Mouse (Mus musculus) embryonic facial prominence, embryonic 15.5 days (tissue): ENCODE measurements around the gene Npsr1. TPM values are rescaled to one million over a fixed set of nuclear protein-coding genes. Genes with fewer than 3 reads are reported as not detected.

Experiments used
- ATAC-seq: fragments of 200-750 bp; cut with Nextera tagmentation; 2 replicates; pipeline ENCODE4 v1.8.0; 2017; ENCODE audit warnings: low read depth, moderate TSS enrichment; ENCODE audit not compliant: insufficient number of reproducible peaks, low FRiP score, low TSS enrichment
- H3K27ac ChIP-seq: fragments of 300-500 bp; sonication (generic); replicated peaks from 2 replicates; pipeline ENCODE4 v1.5.1; 2015; ENCODE audit warnings: mild to moderate bottlenecking, inconsistent platforms
- H3K27me3 ChIP-seq: fragments of 300-500 bp; sonication (generic); 2 replicates; pipeline ENCODE4 v1.6.1; 2015; ENCODE audit warnings: inconsistent platforms
- H3K36me3 ChIP-seq: fragments of 300-500 bp; sonication (generic); 2 replicates; pipeline ENCODE4 v1.6.1; 2015; ENCODE audit warnings: mild to moderate bottlenecking, inconsistent platforms
- H3K4me1 ChIP-seq: fragments of 300-500 bp; sonication (generic); 2 replicates; pipeline ENCODE4 v1.6.1; 2015; ENCODE audit warnings: inconsistent platforms
- H3K4me2 ChIP-seq: fragments of 300-500 bp; sonication (generic); replicated peaks from 2 replicates; pipeline ENCODE4 v1.6.1; 2015; ENCODE audit warnings: mild to moderate bottlenecking, inconsistent platforms
- H3K4me3 ChIP-seq: fragments of 300-500 bp; sonication (generic); replicated peaks from 2 replicates; pipeline ENCODE4 v1.5.1; 2015; ENCODE audit warnings: mild to moderate bottlenecking, inconsistent platforms
- H3K9ac ChIP-seq: fragments of 300-500 bp; sonication (generic); 2 replicates; pipeline ENCODE4 v1.6.1; 2015; ENCODE audit warnings: inconsistent platforms
- H3K9me3 ChIP-seq: fragments of 300-500 bp; sonication (generic); replicated peaks from 2 replicates; pipeline ENCODE4 v1.6.1; 2016; ENCODE audit warnings: inconsistent platforms
- WGBS: fragments of 180-500 bp; shearing (Covaris S2); methylation state at CpG from one replicate; pipeline ENCODE4 v1.1.7; 2015; 5-methylcytosine and 5-hydroxymethylcytosine counted together
- polyA plus RNA-seq: library from polyadenylated mRNA; unstranded; fragments of >200 nt; fragmentation: Nextera tagmentation; extraction: Ambion mirVana; gene quantifications from 2 replicates; pipeline ENCODE4 v1.2.1, GENCODE M21; 2015

Gene Npsr1
- polyA plus RNA-seq, 1 experiment from 2014 or later = not detected

- no peak for ATAC-seq
- Histone ChIP-seq H3K4me1 (no peaks in the 10 kb centered on the region), H3K27me3 (no peaks in the 10 kb centered on the region), H3K36me3 (no peaks in the 10 kb centered on the region), H3K27ac (no peak overlapping the region), H3K4me2 (no peak overlapping the region), H3K4me3 (no peak overlapping the region), H3K9ac (no peak overlapping the region), H3K9me3 (no peaks in the 10 kb centered on the region)
- WGBS = 58% methylated on average over 1 of the region's 1 CpGs
Measured at GRCm38 (mm10) chr9:24157208-24157607, 59.4 kb downstream of the Npsr1 start.

DNA sequence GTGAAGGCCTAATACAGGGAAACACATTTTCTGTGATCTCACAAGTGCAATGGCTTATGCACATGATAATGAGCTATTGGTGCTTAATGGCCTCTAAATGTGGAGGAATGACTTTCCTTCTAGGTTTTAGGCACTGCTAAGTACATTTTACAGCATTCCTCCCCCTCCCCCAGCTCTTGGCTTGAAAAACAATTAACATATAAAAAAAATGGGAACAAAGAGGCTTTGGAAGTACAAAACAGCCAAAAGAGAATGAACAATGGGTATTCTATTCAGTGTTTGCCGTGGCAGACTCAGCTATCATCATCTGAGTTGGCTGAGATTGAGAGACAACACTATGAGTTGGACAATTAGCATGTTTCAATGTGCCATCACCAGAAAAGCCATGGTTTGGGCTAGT lies 62.6 kb downstream of the Npsr1 start:
- ATAC-seq = no peak

DNA sequence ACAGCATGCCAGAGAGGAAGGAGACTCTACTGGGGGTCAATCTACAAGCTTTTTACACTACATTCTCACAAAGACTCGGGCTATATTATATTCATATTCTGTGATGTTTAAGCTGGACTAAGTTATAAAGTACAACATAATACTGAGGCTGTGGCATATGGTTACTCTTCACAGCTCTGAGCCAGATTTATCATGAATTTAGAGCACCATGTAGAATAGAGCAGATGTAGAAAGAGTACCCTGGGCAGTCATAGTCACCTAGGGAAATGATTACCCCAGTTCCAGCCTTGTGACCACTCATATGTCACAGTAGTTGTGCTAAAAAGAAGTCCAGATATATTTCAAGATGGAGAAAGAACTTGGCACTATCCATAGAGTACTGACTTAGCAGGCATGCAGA lies 70.7 kb downstream of the Npsr1 start:
- 76% methylated on average over 1 of the region's 1 CpGs for WGBS

More for the DNA sequence above, 62.6 kb downstream of the Npsr1 start:
- H3K4me2 ChIP-seq = no peak overlapping the region
- WGBS = 34% methylated on average over 1 of the region's 1 CpGs
- no peak overlapping the region for H3K4me3 ChIP-seq
- no peak overlapping the region for H3K9ac ChIP-seq
- H3K9me3 ChIP-seq = no peaks in the 10 kb centered on the region
- no peaks in the 10 kb centered on the region for H3K27me3 ChIP-seq
- no peaks in the 10 kb centered on the region for H3K36me3 ChIP-seq
- H3K27ac ChIP-seq = no peak overlapping the region
- no peaks in the 10 kb centered on the region for H3K4me1 ChIP-seq

GRCm38 (mm10) chr9:24170728-24171127 lies 72.9 kb downstream of the Npsr1 start:
- no peak overlapping the region for H3K27ac ChIP-seq
- WGBS = 85% methylated on average over 1 of the region's 1 CpGs
- H3K4me1 ChIP-seq = no peaks in the 10 kb centered on the region
- no peak for ATAC-seq
- no peaks in the 10 kb centered on the region for H3K27me3 ChIP-seq
- no peak overlapping the region for H3K9ac ChIP-seq
- H3K4me2 ChIP-seq = no peak overlapping the region
- no peaks in the 10 kb centered on the region for H3K36me3 ChIP-seq
- H3K9me3 ChIP-seq = no peaks in the 10 kb centered on the region
- H3K4me3 ChIP-seq = no peak overlapping the region

More for the DNA sequence above, 70.7 kb downstream of the Npsr1 start:
- H3K9ac ChIP-seq = no peak overlapping the region
- no peak overlapping the region for H3K27ac ChIP-seq
- ATAC-seq = no peak
- no peak overlapping the region for H3K4me2 ChIP-seq
- H3K27me3 ChIP-seq = no peaks in the 10 kb centered on the region
- no peaks in the 10 kb centered on the region for H3K4me1 ChIP-seq
- no peaks in the 10 kb centered on the region for H3K9me3 ChIP-seq
- H3K4me3 ChIP-seq = no peak overlapping the region
- no peaks in the 10 kb centered on the region for H3K36me3 ChIP-seq

DNA sequence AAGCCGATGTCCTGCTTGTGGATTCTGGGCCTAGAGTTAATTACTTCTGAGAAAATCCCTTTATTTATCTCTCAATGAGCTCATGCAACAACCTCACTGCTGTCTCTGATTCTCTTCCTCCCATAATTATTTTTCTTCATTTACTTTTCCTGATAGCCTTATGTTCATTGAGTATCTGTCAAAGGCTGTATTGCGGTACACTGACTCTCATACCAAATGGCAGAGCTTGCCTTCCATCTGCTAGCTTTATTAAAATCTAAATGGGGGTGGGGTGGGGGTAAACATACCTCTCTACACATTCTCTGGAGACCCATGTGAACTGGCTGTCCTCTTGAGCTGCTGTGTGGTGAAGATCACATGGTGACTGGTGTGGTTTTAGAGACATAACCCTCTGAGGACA lies 80.9 kb downstream of the Npsr1 start:
- Histone ChIP-seq H3K27me3 (no peaks in the 10 kb centered on the region), H3K27ac (no peak overlapping the region), H3K36me3 (no peaks in the 10 kb centered on the region), H3K9me3 (no peaks in the 10 kb centered on the region), H3K4me3 (no peak overlapping the region), H3K4me2 (no peak overlapping the region), H3K4me1 (no peaks in the 10 kb centered on the region), H3K9ac (no peak overlapping the region)
- no peak for ATAC-seq
- 84% methylated on average over 2 of the region's 2 CpGs for WGBS

DNA sequence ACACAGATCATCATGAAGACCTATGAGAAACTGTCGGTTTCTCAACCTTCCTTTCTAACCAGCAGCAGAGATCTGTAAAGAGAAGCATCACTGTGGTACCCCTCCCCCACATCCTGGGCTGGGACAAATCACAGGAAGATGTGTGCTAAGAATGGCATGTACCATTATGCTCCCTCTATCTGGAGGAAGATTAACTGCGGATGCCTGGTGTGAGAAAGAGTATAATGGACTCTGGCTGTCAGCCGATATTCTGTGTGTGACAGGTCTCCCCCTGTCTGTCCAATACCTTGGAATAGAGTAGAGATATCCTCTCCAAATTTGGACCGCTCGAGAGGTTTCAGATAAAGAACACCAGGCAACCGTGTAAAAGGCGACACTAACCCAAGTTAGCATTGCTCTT lies 83.1 kb downstream of the Npsr1 start:
- Histone ChIP-seq H3K4me3 (no peak overlapping the region), H3K9me3 (no peaks in the 10 kb centered on the region), H3K4me1 (no peaks in the 10 kb centered on the region), H3K27me3 (no peaks in the 10 kb centered on the region), H3K4me2 (no peak overlapping the region), H3K9ac (no peak overlapping the region), H3K27ac (no peak overlapping the region), H3K36me3 (no peaks in the 10 kb centered on the region)
- 81% methylated on average over 7 of the region's 7 CpGs for WGBS
- no peak for ATAC-seq

DNA sequence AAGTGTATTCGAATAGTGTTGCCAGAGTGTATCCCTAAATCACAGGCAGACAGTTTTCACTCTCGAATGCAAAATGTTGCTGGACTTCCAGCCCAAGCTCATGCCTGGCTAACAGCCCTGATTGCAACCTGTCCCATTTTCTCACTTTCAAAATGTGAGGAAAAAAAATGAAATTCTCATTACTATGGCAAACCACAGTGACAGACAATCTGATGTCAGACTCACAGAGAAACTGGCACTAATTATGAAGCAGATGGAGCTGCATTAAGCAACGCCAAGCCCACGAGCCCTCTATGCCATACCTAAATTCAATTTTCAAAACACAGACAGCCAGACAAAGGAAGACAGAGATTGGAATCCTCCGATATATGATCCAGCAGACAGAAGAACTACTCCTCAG lies 88.5 kb downstream of the Npsr1 start:
- H3K36me3 ChIP-seq = no peaks in the 10 kb centered on the region
- H3K9me3 ChIP-seq = no peaks in the 10 kb centered on the region
- H3K27me3 ChIP-seq = no peaks in the 10 kb centered on the region
- H3K4me1 ChIP-seq = no peaks in the 10 kb centered on the region
- H3K9ac ChIP-seq = no peak overlapping the region
- ATAC-seq = no peak
- no peak overlapping the region for H3K4me3 ChIP-seq
- 58% methylated on average over 5 of the region's 5 CpGs for WGBS
- no peak overlapping the region for H3K4me2 ChIP-seq
- H3K27ac ChIP-seq = no peak overlapping the region

DNA sequence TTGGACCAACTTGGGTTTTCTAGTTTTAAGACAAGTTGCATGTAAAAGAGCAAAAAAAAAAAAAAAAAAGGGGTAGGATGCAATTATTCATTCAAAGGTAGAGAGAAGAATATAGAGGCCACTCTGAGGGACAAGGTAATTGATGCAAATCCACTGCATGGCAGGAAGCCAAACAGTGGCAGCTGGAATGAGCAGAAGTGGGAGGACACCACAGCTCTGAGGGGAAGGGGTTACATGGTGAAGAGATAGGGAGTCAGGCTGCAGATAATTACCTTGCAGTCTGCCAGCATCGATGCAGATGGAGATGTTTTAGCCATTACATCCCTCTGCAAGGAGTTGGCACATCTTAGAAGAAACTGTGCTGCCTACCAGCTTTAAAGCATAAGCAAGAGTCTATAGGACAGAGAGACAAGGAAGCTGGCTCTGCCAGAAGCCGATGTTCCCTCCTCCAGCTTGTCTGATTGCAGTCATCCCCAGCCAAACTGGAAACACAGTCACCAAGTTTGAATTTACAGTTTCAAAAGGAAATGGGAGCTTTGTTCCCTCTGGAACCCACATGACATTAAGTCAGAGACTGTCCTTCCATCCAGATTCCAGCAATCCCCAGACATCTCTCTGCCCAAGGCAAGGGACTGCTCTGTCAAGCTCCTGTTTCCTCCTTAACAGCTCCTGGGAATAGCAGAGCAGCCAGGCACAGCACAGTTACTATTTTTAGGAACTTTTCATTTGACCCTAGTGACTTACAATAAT lies 91.9 kb downstream of the Npsr1 start:
- Histone ChIP-seq H3K36me3 (no peaks in the 10 kb centered on the region), H3K4me1 (no peaks in the 10 kb centered on the region), H3K9ac (no peak overlapping the region), H3K4me3 (no peak overlapping the region), H3K27me3 (no peaks in the 10 kb centered on the region), H3K9me3 (no peaks in the 10 kb centered on the region), H3K4me2 (no peak overlapping the region), H3K27ac (no peak overlapping the region)
- 31% methylated on average over 2 of the region's 2 CpGs for WGBS
- ATAC-seq = peak; percentile 47; the same call in 1 of the 2 replicates

DNA sequence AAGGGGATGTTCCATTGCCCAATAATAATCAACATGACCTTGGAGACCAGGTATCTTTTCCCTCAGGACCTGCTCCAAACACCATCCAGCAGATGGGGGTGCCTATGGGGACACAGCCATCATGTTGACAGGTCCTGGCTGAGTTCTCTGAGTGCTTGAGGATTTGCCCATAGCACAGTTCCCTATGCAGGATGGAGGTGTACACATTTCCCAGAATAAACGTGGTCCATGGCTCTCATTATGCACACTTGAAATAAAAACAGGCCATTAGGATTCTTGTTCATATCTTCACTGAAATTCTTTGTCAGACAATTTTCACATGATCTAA lies 92.4 kb downstream of the Npsr1 start:
- no peak overlapping the region for H3K4me2 ChIP-seq
- no peak overlapping the region for H3K4me3 ChIP-seq
- 38% methylated on average over 1 of the region's 1 CpGs for WGBS
- ATAC-seq = peak; percentile 47; the same call in 1 of the 2 replicates
- H3K9me3 ChIP-seq = no peaks in the 10 kb centered on the region
- no peaks in the 10 kb centered on the region for H3K4me1 ChIP-seq
- no peaks in the 10 kb centered on the region for H3K36me3 ChIP-seq
- no peak overlapping the region for H3K27ac ChIP-seq
- no peaks in the 10 kb centered on the region for H3K27me3 ChIP-seq
- H3K9ac ChIP-seq = no peak overlapping the region

GRCm38 (mm10) chr9:24198254-24198653 lies 100.5 kb downstream of the Npsr1 start:
- ATAC-seq = no peak
- Histone ChIP-seq H3K4me2 (no peak overlapping the region), H3K27me3 (no peaks in the 10 kb centered on the region), H3K9ac (no peak overlapping the region), H3K4me1 (no peaks in the 10 kb centered on the region), H3K27ac (no peak overlapping the region), H3K36me3 (no peaks in the 10 kb centered on the region), H3K4me3 (no peak overlapping the region), H3K9me3 (no peaks in the 10 kb centered on the region)
- 74% methylated on average over 1 of the region's 1 CpGs for WGBS

- Histone ChIP-seq H3K9me3 (no peaks in the 10 kb centered on the region), H3K27me3 (no peaks in the 10 kb centered on the region), H3K36me3 (no peaks in the 10 kb centered on the region), H3K4me1 (no peaks in the 10 kb centered on the region), H3K4me3 (no peak overlapping the region), H3K9ac (no peak overlapping the region), H3K4me2 (no peak overlapping the region), H3K27ac (no peak overlapping the region)
- no peak for ATAC-seq
- WGBS = 96% methylated on average over 1 of the region's 1 CpGs
Measured at GRCm38 (mm10) chr9:24211636-24212035, 113.8 kb downstream of the Npsr1 start.

DNA sequence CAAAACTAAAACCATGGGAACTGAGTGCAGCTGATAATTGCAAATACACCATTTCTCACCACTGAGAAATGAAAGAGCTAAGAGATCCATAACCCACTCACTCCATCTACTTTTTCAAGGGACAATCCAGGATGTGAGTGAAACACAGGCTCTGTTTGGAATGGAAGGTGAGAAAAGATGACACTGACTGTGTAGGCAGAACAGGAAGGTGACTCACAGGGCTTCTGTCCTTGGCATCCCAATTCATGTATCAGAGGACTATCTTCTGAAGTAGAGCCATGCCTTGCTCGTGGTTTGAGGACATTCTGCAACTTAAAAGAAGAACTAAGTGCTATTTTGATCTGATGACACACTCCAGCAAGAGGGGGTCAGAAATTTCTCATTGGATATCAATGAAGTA lies 119.9 kb downstream of the Npsr1 start:
- Histone ChIP-seq H3K9ac (no peak overlapping the region), H3K27ac (no peak overlapping the region), H3K27me3 (no peaks in the 10 kb centered on the region), H3K4me1 (no peaks in the 10 kb centered on the region), H3K4me3 (no peak overlapping the region), H3K9me3 (no peaks in the 10 kb centered on the region), H3K36me3 (no peaks in the 10 kb centered on the region), H3K4me2 (no peak overlapping the region)
- ATAC-seq = no peak
- WGBS = 47% methylated on average over 1 of the region's 1 CpGs
